Mouse (Mus musculus): ENCODE data around the gene AI464131. TPM values are rescaled to one million over a fixed set of nuclear protein-coding genes. Genes with fewer than 3 reads are reported as not detected.

Gene AI464131
- polyA plus RNA-seq, 1 experiment from 2014 or later, result 2.4 TPM

DNA sequence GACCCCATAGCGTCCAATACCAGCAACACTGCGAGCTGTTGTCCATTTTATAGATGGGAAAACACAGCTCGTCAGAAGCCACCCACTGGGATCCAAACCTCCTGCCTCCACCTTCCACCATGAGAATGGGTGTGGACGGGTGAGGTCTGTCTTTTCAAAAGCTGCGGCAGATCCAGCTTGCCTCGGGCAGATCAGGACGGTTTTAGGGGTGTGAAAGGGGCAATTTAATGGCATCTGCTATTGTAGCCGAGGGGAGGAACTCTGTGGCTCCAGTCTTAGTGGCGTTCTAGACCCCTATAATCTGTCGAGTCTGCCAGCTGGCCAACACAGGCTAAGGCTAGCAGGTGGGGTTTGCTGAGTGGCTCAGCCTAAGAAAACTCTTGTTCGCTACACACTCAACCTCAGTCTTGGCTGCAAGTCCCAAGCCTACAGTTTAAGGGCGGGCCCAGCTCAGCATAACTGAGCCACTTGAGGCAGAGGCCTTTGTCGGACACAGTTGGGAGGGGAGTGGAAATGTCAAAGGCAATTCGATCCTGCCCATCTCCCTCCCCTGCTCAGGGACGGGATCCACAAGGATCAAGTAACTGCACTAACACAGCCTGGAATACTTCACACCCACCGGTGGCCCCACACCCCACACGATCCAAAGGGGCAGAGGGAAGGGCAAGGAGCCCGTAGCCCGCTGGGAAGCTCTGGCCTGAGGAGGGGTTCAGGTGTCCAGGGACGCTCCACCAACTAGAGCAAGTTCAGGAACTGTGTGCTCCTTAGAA is 520 bp downstream of the AI464131 start:
- Histone ChIP-seq H3K27ac (ENCODE audit: low read depth, low read length) (no peak overlapping the region), H3K27me3 (replicated peaks; ENCODE audit: control insufficient read depth, insufficient read depth, low read length) (peaks cover 40% of the 10 kb centered on the region), H3K9ac (ENCODE audit: low read length) (peak overlapping the region; percentile 51), H3K36me3 (ENCODE audit: control insufficient read depth, insufficient read depth, low read length) (no peaks in the 10 kb centered on the region), H3K4me2 (ENCODE audit: low read length) (peak overlapping the region; percentile 60), H3K9me3 (replicated peaks; ENCODE audit: control insufficient read depth, low read length) (no peaks in the 10 kb centered on the region), H3K4me1 (ENCODE audit: control insufficient read depth, insufficient read depth, low read length) (peaks cover 24% of the 10 kb centered on the region), H3K4me3 (ENCODE audit: low read depth, low read length) (peak overlapping the region; percentile 29)
- DNase-seq (ENCODE audit: low spot score) (peak; percentile 60), ATAC-seq (peak; percentile 21)
- WGBS, result 7% methylated on average over 20 of the region's 20 CpGs

DNA sequence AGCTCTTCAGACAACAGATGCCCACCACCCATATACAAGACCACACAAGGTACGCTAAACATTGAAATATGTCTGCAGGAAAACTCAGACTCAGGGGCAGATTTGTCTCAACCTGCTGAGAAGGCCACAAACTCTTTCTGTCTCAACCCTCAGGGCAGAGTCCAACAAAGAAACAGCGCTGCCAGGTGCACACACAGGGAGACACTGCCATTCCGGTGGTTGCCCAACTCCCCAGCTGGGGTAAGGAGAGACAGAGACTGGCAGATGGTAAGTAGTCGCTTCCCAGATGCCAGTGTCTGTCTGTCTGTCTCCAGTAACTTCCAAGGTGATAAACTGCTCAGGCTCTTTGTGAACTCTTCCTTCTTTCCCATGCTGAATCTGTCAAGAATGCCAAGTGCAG is 2.1 kb downstream of the AI464131 start:
- Histone ChIP-seq H3K4me1 (ENCODE audit: control insufficient read depth, insufficient read depth, low read length) (peaks cover 21% of the 10 kb centered on the region), H3K4me2 (ENCODE audit: low read length) (no peak overlapping the region), H3K36me3 (ENCODE audit: control insufficient read depth, insufficient read depth, low read length) (no peaks in the 10 kb centered on the region), H3K4me3 (ENCODE audit: low read depth, low read length) (no peak overlapping the region), H3K27me3 (replicated peaks; ENCODE audit: control insufficient read depth, insufficient read depth, low read length) (peaks cover 44% of the 10 kb centered on the region), H3K9ac (ENCODE audit: low read length) (no peak overlapping the region), H3K9me3 (replicated peaks; ENCODE audit: control insufficient read depth, low read length) (no peaks in the 10 kb centered on the region), H3K27ac (ENCODE audit: low read depth, low read length) (no peak overlapping the region)
- no peak for DNase-seq (ENCODE audit: low spot score)
- no peak for ATAC-seq
- 74% methylated on average over 4 of the region's 4 CpGs for WGBS

GRCm38 (mm10) chr4:41499619-41500018 is 3.3 kb downstream of the AI464131 start:
- Histone ChIP-seq H3K4me3 (ENCODE audit: low read depth, low read length) (no peak overlapping the region), H3K4me1 (ENCODE audit: control insufficient read depth, insufficient read depth, low read length) (peaks cover 21% of the 10 kb centered on the region), H3K27me3 (replicated peaks; ENCODE audit: control insufficient read depth, insufficient read depth, low read length) (peaks cover 44% of the 10 kb centered on the region), H3K9ac (ENCODE audit: low read length) (no peak overlapping the region), H3K36me3 (ENCODE audit: control insufficient read depth, insufficient read depth, low read length) (no peaks in the 10 kb centered on the region), H3K9me3 (replicated peaks; ENCODE audit: control insufficient read depth, low read length) (no peaks in the 10 kb centered on the region), H3K4me2 (ENCODE audit: low read length) (no peak overlapping the region), H3K27ac (ENCODE audit: low read depth, low read length) (no peak overlapping the region)
- WGBS, result 64% methylated on average over 8 of the region's 8 CpGs
- DNase-seq (ENCODE audit: low spot score) (no peak), ATAC-seq (no peak)

DNA sequence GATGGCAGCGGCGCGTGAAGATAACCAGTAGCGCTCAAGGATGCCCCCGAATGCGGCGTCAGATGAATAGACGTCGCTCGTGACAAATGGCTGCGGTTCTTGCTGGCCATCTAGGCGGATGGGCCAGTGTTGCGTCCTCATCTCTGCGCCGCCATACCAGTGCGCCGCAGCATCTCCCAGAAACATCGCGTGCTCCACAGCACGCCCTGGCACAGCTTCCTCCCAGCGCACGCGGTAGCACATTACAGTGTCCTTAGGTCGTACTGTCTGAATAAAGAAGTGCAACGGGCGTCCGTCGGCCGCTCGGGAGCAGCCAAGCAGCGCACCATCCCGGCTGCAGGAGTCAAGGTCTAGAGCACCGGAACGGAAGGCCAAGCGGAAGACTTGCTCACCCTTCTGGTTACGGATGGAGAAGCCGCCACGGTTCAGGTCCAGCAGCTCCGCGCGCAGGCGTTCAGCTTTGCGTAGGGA is 3.9 kb downstream of the AI464131 start:
- peaks cover 44% of the 10 kb centered on the region for H3K27me3 ChIP-seq (replicated peaks; ENCODE audit: control insufficient read depth, insufficient read depth, low read length)
- H3K36me3 ChIP-seq (ENCODE audit: control insufficient read depth, insufficient read depth, low read length), result no peaks in the 10 kb centered on the region
- peak overlapping the region; percentile 32 for H3K9ac ChIP-seq (ENCODE audit: low read length)
- ATAC-seq, result no peak
- DNase-seq (ENCODE audit: low spot score), result peak; percentile 45
- H3K27ac ChIP-seq (ENCODE audit: low read depth, low read length), result no peak overlapping the region
- H3K4me1 ChIP-seq (ENCODE audit: control insufficient read depth, insufficient read depth, low read length), result peaks cover 21% of the 10 kb centered on the region
- H3K9me3 ChIP-seq (replicated peaks; ENCODE audit: control insufficient read depth, low read length), result no peaks in the 10 kb centered on the region
- H3K4me3 ChIP-seq (ENCODE audit: low read depth, low read length), result peak overlapping the region; percentile 26
- WGBS, result 11% methylated on average over 43 of the region's 43 CpGs
- H3K4me2 ChIP-seq (ENCODE audit: low read length), result peak overlapping the region; percentile 51

- 11% methylated on average over 72 of the region's 72 CpGs for WGBS
- ATAC-seq (no peak), DNase-seq (ENCODE audit: low spot score) (no peak)
- Histone ChIP-seq H3K27ac (ENCODE audit: low read depth, low read length) (no peak overlapping the region), H3K4me2 (ENCODE audit: low read length) (peak overlapping the region; percentile 51), H3K9me3 (replicated peaks; ENCODE audit: control insufficient read depth, low read length) (no peaks in the 10 kb centered on the region), H3K9ac (ENCODE audit: low read length) (peak overlapping the region; percentile 35; the same call in 1 of the 2 replicates), H3K4me1 (ENCODE audit: control insufficient read depth, insufficient read depth, low read length) (peaks cover 21% of the 10 kb centered on the region), H3K36me3 (ENCODE audit: control insufficient read depth, insufficient read depth, low read length) (no peaks in the 10 kb centered on the region), H3K4me3 (ENCODE audit: low read depth, low read length) (peak overlapping the region; percentile 26), H3K27me3 (replicated peaks; ENCODE audit: control insufficient read depth, insufficient read depth, low read length) (peaks cover 44% of the 10 kb centered on the region)
These were observed 4.7 kb downstream of the AI464131 start for GRCm38 (mm10) chr4:41497995-41498845.

GRCm38 (mm10) chr4:41497579-41497978 is 5.3 kb downstream of the AI464131 start:
- Histone ChIP-seq H3K9ac (ENCODE audit: low read length) (peak overlapping the region; percentile 35; the same call in 1 of the 2 replicates), H3K27me3 (replicated peaks; ENCODE audit: control insufficient read depth, insufficient read depth, low read length) (peaks cover 44% of the 10 kb centered on the region)
- 5% methylated on average over 34 of the region's 34 CpGs for WGBS

DNA sequence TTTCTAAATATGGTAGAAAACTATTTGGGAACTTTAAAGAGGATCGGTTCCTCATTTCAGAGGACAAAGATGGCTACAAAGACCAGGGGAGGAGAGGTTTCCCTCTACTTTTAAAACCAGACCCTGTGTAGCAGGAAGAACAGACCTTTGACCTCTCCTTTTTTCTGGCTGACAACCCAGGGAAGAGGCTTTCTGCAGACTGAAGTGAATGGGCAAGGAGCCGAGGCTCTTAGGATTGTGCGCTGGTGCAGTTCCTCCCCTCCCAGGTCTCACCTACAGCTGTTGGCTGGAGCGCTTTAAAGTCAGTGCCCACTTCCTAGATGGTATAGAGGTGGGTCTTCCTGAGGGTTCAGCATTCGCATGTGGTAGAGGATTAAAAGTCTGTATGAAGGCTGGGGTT is 5.8 kb downstream of the AI464131 start:
- WGBS, result 59% methylated on average over 5 of the region's 5 CpGs
- Histone ChIP-seq H3K9ac (ENCODE audit: low read length) (no peak overlapping the region), H3K27me3 (replicated peaks; ENCODE audit: control insufficient read depth, insufficient read depth, low read length) (peaks cover 44% of the 10 kb centered on the region), H3K4me2 (ENCODE audit: low read length) (peak overlapping the region; percentile 51; the same call in 1 of the 2 replicates), H3K9me3 (replicated peaks; ENCODE audit: control insufficient read depth, low read length) (no peaks in the 10 kb centered on the region), H3K36me3 (ENCODE audit: control insufficient read depth, insufficient read depth, low read length) (no peaks in the 10 kb centered on the region), H3K4me1 (ENCODE audit: control insufficient read depth, insufficient read depth, low read length) (peaks cover 13% of the 10 kb centered on the region), H3K27ac (ENCODE audit: low read depth, low read length) (no peak overlapping the region), H3K4me3 (ENCODE audit: low read depth, low read length) (no peak overlapping the region)
- DNase-seq (ENCODE audit: low spot score) (no peak), ATAC-seq (no peak)

More at GRCm38 (mm10) chr4:41497579-41497978, 5.3 kb downstream of the AI464131 start:
- ATAC-seq, result peak; percentile 21
- Histone ChIP-seq H3K36me3 (ENCODE audit: control insufficient read depth, insufficient read depth, low read length) (no peaks in the 10 kb centered on the region), H3K9me3 (replicated peaks; ENCODE audit: control insufficient read depth, low read length) (no peaks in the 10 kb centered on the region), H3K4me1 (ENCODE audit: control insufficient read depth, insufficient read depth, low read length) (peaks cover 18% of the 10 kb centered on the region), H3K4me2 (ENCODE audit: low read length) (peak overlapping the region; percentile 51), H3K27ac (ENCODE audit: low read depth, low read length) (no peak overlapping the region), H3K4me3 (ENCODE audit: low read depth, low read length) (peak overlapping the region; percentile 26)
- DNase-seq (ENCODE audit: low spot score), result peak; percentile 65

- 37% methylated on average over 11 of the region's 11 CpGs for WGBS
- H3K4me3 ChIP-seq (ENCODE audit: low read depth, low read length), result no peak overlapping the region
- no peaks in the 10 kb centered on the region for H3K9me3 ChIP-seq (replicated peaks; ENCODE audit: control insufficient read depth, low read length)
- DNase-seq (ENCODE audit: low spot score), result peak; percentile 81
- H3K27ac ChIP-seq (ENCODE audit: low read depth, low read length), result no peak overlapping the region
- H3K27me3 ChIP-seq (replicated peaks; ENCODE audit: control insufficient read depth, insufficient read depth, low read length), result peaks cover 39% of the 10 kb centered on the region
- peaks cover 13% of the 10 kb centered on the region for H3K4me1 ChIP-seq (ENCODE audit: control insufficient read depth, insufficient read depth, low read length)
- H3K4me2 ChIP-seq (ENCODE audit: low read length), result no peak overlapping the region
- ATAC-seq, result peak; percentile 75
- no peak overlapping the region for H3K9ac ChIP-seq (ENCODE audit: low read length)
- H3K36me3 ChIP-seq (ENCODE audit: control insufficient read depth, insufficient read depth, low read length), result no peaks in the 10 kb centered on the region
These were observed 7.0 kb downstream of the AI464131 start for GRCm38 (mm10) chr4:41495850-41496249.
